Mouse (Mus musculus): ENCODE measurements around the gene Nup98. TPM values are rescaled to one million over a fixed set of nuclear protein-coding genes. Genes with fewer than 3 reads are reported as not detected.

Nup98 gene
- total and polyA plus RNA-seq, 3 experiments: 24.6 to 37.1 (median 25.0) TPM

DNA sequence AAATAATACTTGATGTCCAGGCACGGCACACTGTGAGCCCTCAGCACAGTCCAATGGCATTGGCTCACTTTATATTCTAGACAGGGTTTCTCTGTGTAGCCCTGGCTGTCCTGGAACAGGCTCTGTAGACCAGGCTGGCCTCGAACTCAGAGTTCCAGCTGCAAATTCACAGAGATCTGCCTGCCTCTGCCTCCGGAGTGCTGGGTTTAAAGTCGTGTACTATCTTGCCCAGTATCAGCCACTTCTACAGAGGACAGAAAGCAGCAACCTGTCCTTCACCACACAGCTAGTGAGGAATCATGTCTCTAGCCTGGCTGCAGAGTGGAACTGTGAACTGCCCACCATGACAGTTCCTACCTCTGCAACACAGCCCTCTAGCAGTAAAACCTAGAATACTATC lies 100.2 kb downstream of the Nup98 start:
- dilution Hi-C loops (cut with MboI; ENCODE audit: extremely low pct_ligation_motif_present, extremely low pct_unique_long_range_greater_than_20kb, low sequenced_read_pairs): no loop called here
- no peak for TF ChIP-seq MXI1 (IDR thresholded peaks at IDR 0.05; ENCODE audit: low read depth, low read length)
- no peak for TF ChIP-seq JUN (IDR thresholded peaks at IDR 0.05; ENCODE audit: insufficient read depth, low read depth, low read length)
- TF ChIP-seq SIN3A (IDR thresholded peaks at IDR 0.05; ENCODE audit: low read length): no peak
- no peak for TF ChIP-seq PAX5 (IDR thresholded peaks at IDR 0.05; ENCODE audit: low read length)
- no peak for TF ChIP-seq MEF2A (IDR thresholded peaks at IDR 0.05; ENCODE audit: borderline replicate concordance, low read depth, low read length)
- TF ChIP-seq CHD1 (IDR thresholded peaks at IDR 0.05; ENCODE audit: low read depth, low read length): no peak
- no peak for TF ChIP-seq NRF1 (IDR thresholded peaks at IDR 0.05; ENCODE audit: low read depth, low read length)
- no peak for TF ChIP-seq TBP (conservative IDR thresholded peaks at IDR 0.05; ENCODE audit: low read depth, low read length)
- no peak for TF ChIP-seq CHD2 (IDR thresholded peaks at IDR 0.05; ENCODE audit: low read length)
- TF ChIP-seq MAFK (IDR thresholded peaks at IDR 0.05; ENCODE audit: insufficient replicate concordance, low read length): no peak
- no peak overlapping the region for H3K9ac ChIP-seq (ENCODE audit: insufficient read depth, low read depth)

DNA sequence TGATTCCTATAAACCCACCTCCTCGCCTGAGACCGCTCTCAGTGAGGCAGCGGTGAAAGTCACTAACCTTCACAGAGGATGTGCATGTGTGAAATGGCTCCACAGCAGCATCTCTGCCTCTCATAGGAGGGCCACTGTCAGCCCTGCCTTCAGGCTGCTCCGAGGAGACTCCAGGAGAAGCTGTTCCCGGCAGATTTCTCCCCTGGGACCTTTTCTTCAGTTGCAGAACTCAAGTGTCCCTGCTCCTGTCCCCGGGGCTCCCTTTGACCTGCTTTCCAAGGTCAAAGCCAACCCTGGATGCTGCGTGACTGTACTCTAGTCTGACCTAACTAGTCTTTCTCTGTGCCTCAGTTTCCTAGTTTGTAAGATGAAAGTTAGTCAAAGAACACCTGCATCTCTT lies 100.8 kb downstream of the Nup98 start, which contains the start of gene Art5:
Art5 (minus strand) TSS at position 319 of the 400 bp plus-strand sequence.
- Histone ChIP-seq H3K4me3 (replicated peaks in 1 of 3; ENCODE audit: low read depth in 2 of 3, low read length in 2 of 3, poor library complexity in 1 of 3) (no peak within 1 kb of the TSS), H3K27me3 (replicated peaks) (no peaks in the 10 kb centered on the region), H3K79me2 (replicated peaks; ENCODE audit: control insufficient read depth, extremely low read depth, insufficient read depth, poor library complexity, severe bottlenecking) (no peaks in the 10 kb centered on the region), H3K9me3 (replicated peaks; ENCODE audit: low read length) (no peaks in the 10 kb centered on the region), H3K4me1 (ENCODE audit: control insufficient read depth in 1 of 2, insufficient read depth in 2 of 2) (peaks cover 2 to 5% of the 10 kb centered on the region in 2 experiments; a peak in 1 of 4 replicates), H3K27ac (ENCODE audit: insufficient read depth, low read depth) (no peak within 1 kb of the TSS), H3K9ac (ENCODE audit: insufficient read depth, low read depth) (no peak within 1 kb of the TSS), H3K36me3 (replicated peaks in 1 of 2; ENCODE audit: control insufficient read depth in 1 of 2, insufficient read depth in 1 of 2, low read length in 1 of 2) (no peaks in the 10 kb centered on the region), H3K4me2 (ENCODE audit: insufficient read depth, low read depth, poor library complexity, severe bottlenecking) (no peak within 1 kb of the TSS)
- dilution Hi-C loops (cut with MboI; ENCODE audit: extremely low pct_ligation_motif_present, extremely low pct_unique_long_range_greater_than_20kb, low sequenced_read_pairs) (no loop called here), in situ Hi-C loops (cut with MboI; ENCODE audit: low pct_ligation_motif_present, low pct_unique_long_range_greater_than_20kb, low sequenced_read_pairs) (no loop called here)
- TF ChIP-seq RCOR1 (conservative IDR thresholded peaks at IDR 0.05; ENCODE audit: low read depth, low read length) (no peak), ELF1 (IDR thresholded peaks at IDR 0.05; ENCODE audit: low read depth, low read length) (no peak), SIN3A (IDR thresholded peaks at IDR 0.05; ENCODE audit: low read length) (no peak), TBP (conservative IDR thresholded peaks at IDR 0.05; ENCODE audit: low read depth, low read length) (no peak), MAZ (IDR thresholded peaks at IDR 0.05; ENCODE audit: low read depth, low read length) (no peak), POLR2A (IDR thresholded peaks at IDR 0.05; ENCODE audit: low read depth, low read length) (no peak), JUND (conservative IDR thresholded peaks at IDR 0.05; ENCODE audit: low read depth, low read length) (no peak), GABPA (IDR thresholded peaks at IDR 0.05; ENCODE audit: insufficient replicate concordance, low read depth, low read length) (no peak), USF1 (IDR thresholded peaks at IDR 0.05; ENCODE audit: low read depth, low read length) (no peak), CHD1 (IDR thresholded peaks at IDR 0.05; ENCODE audit: low read depth, low read length) (no peak), UBTF (IDR thresholded peaks at IDR 0.05; ENCODE audit: low read depth, low read length) (no peak), NRF1 (IDR thresholded peaks at IDR 0.05; ENCODE audit: low read depth, low read length) (no peak), NELFE (IDR thresholded peaks at IDR 0.05; ENCODE audit: low read depth, low read length) (no peak), ZNF384 (IDR thresholded peaks at IDR 0.05; ENCODE audit: low read depth, low read length) (no peak)
- no peak for DNase-seq (ENCODE audit: extremely low read depth)

More for the DNA sequence above, 100.2 kb downstream of the Nup98 start:
- no peaks in the 10 kb centered on the region for H3K27me3 ChIP-seq (replicated peaks)
- peaks cover 2 to 5% of the 10 kb centered on the region in 2 experiments; a peak in 1 of 4 replicates for H3K4me1 ChIP-seq (ENCODE audit: control insufficient read depth in 1 of 2, insufficient read depth in 2 of 2)
- H3K4me3 ChIP-seq (replicated peaks in 1 of 3; ENCODE audit: low read depth in 2 of 3, low read length in 2 of 3, poor library complexity in 1 of 3): no peak overlapping the region
- in situ Hi-C loops (cut with MboI; ENCODE audit: low pct_ligation_motif_present, low pct_unique_long_range_greater_than_20kb, low sequenced_read_pairs): no loop called here
- H3K27ac ChIP-seq (ENCODE audit: insufficient read depth, low read depth): no peak overlapping the region
- H3K79me2 ChIP-seq (replicated peaks; ENCODE audit: control insufficient read depth, extremely low read depth, insufficient read depth, poor library complexity, severe bottlenecking): no peaks in the 10 kb centered on the region
- no peak overlapping the region for H3K4me2 ChIP-seq (ENCODE audit: insufficient read depth, low read depth, poor library complexity, severe bottlenecking)
- no peaks in the 10 kb centered on the region for H3K36me3 ChIP-seq (replicated peaks in 1 of 2; ENCODE audit: control insufficient read depth in 1 of 2, insufficient read depth in 1 of 2, low read length in 1 of 2)
- no peaks in the 10 kb centered on the region for H3K9me3 ChIP-seq (replicated peaks; ENCODE audit: low read length)
- no peak for DNase-seq (ENCODE audit: extremely low read depth)

Data from CH12.LX (cell line).